Mouse (Mus musculus) bone marrow macrophage, adult 2 months (primary cell): ENCODE measurements around the gene Speg.

Source experiments
- CTCF ChIP-seq: IDR thresholded peaks from 2 replicates; pipeline ENCODE4 v1.5.1; 2012; ENCODE audit warnings: low read depth, mild to moderate bottlenecking, low read length, moderate library complexity
- POLR2A ChIP-seq: IDR thresholded peaks from 2 replicates; pipeline ENCODE4 v1.6.1; 2012; ENCODE audit warnings: mild to moderate bottlenecking, low read depth, low read length, borderline replicate concordance

- TF ChIP-seq CTCF: no peak
- 0 out of 2 replicates have a peak, but pooled peaks have one; percentile 5 for TF ChIP-seq POLR2A
Measured at GRCm38 (mm10) chr1:75435475-75436328, 60.6 kb downstream of the Speg start, which contains the start of gene Gmppa.
